Mouse (Mus musculus) lung, embryonic 14.5 days (tissue): ENCODE measurements around the gene Rgs9. TPM values are rescaled to one million over a fixed set of nuclear protein-coding genes. Genes with fewer than 3 reads are reported as not detected.
A peak's percentile ranks its signal among the peaks of the same experiment; 100 is the strongest.

Source experiments
- ATAC-seq: fragments of 200-750 bp; cut with Nextera tagmentation; 2 replicates; pipeline ENCODE4 v1.8.0; 2017; ENCODE audit warnings: mild to moderate bottlenecking, moderate TSS enrichment, moderate library complexity; ENCODE audit not compliant: insufficient read depth
- DNase-seq: peaks from one replicate; pipeline ENCODE4 v3.0.0-alpha.2; 2015
- H3K27ac ChIP-seq: fragments of 300-500 bp; sonication (generic); 2 replicates; pipeline ENCODE4 v1.5.1; 2014; ENCODE audit warnings: low read depth, mild to moderate bottlenecking, moderate library complexity
- H3K27me3 ChIP-seq: fragments of 300-500 bp; sonication (generic); 2 replicates; pipeline ENCODE4 v1.6.1; 2014; ENCODE audit warnings: low read length, control low read depth; ENCODE audit not compliant: insufficient read depth
- H3K36me3 ChIP-seq: fragments of 300-500 bp; sonication (generic); 2 replicates; pipeline ENCODE4 v1.6.1; 2014; ENCODE audit warnings: control low read depth; ENCODE audit not compliant: insufficient read depth
- H3K4me1 ChIP-seq: fragments of 300-500 bp; sonication (generic); 2 replicates; pipeline ENCODE4 v1.6.1; 2014; ENCODE audit warnings: antibody characterized with exemption, control low read depth; ENCODE audit not compliant: insufficient read depth
- H3K4me2 ChIP-seq: fragments of 300-500 bp; sonication (generic); 2 replicates; pipeline ENCODE4 v1.6.1; 2014; ENCODE audit warnings: mild to moderate bottlenecking
- H3K4me3 ChIP-seq: fragments of 300-500 bp; sonication (generic); 2 replicates; pipeline ENCODE4 v1.5.1; 2014; ENCODE audit warnings: low read depth, low read length
- H3K9ac ChIP-seq: fragments of 300-500 bp; sonication (generic); 2 replicates; pipeline ENCODE4 v1.6.1; 2014
- H3K9me3 ChIP-seq: fragments of 300-500 bp; sonication (generic); 2 replicates; pipeline ENCODE4 v1.6.1; 2016; ENCODE audit warnings: low read depth, low read length, control low read depth
- CTCF ChIP-seq: IDR thresholded peaks from 2 replicates; pipeline ENCODE4 v1.5.1; 2016; ENCODE audit warnings: antibody characterized with exemption, low read depth
- WGBS: fragments of 180-500 bp; shearing (Covaris S2); extraction: QIAGEN DNeasy Blood & Tissue Kit; methylation state at CpG from one replicate; pipeline ENCODE4 v1.1.7; 2014; 5-methylcytosine and 5-hydroxymethylcytosine counted together
- polyA plus RNA-seq: library from polyadenylated mRNA; unstranded; fragments of >200 nt; fragmentation: Nextera tagmentation; extraction: Ambion mirVana; gene quantifications from 2 replicates; pipeline ENCODE4 v1.2.1, GENCODE M21; 2014

Rgs9 gene
- polyA plus RNA-seq, 1 experiment from 2014 or later: 1.5 TPM

DNA sequence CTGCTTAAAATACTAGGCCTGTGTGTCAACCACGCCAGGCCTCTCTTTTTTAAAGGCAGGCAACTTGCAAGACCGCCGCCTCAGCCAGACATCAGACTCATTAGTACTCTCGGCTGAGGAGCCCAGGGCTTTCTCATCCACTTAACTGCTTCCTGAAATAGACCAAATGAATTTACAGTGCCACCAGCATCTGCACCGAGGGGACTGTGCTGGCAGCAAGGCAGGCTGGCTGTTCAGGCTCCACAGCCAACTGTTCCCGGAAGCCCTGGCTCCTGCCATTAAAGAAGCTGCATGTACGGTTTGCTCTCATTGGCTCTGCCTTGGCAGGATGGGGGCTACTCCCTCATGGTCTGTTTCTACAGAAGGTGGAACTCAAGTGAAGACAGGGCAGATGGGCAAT, 19.7 kb downstream of the Rgs9 start:
- ATAC-seq (no peak), DNase-seq (no peak)
- TF ChIP-seq CTCF: no peak
- H3K4me1 ChIP-seq: no peaks in the 10 kb centered on the region
- no peak overlapping the region for H3K4me2 ChIP-seq
- WGBS: 68% methylated on average over 7 of the region's 7 CpGs
- H3K27ac ChIP-seq: no peak overlapping the region
- no peak overlapping the region for H3K9ac ChIP-seq
- H3K4me3 ChIP-seq: no peak overlapping the region
- no peaks in the 10 kb centered on the region for H3K9me3 ChIP-seq
- no peaks in the 10 kb centered on the region for H3K36me3 ChIP-seq
- no peaks in the 10 kb centered on the region for H3K27me3 ChIP-seq

DNA sequence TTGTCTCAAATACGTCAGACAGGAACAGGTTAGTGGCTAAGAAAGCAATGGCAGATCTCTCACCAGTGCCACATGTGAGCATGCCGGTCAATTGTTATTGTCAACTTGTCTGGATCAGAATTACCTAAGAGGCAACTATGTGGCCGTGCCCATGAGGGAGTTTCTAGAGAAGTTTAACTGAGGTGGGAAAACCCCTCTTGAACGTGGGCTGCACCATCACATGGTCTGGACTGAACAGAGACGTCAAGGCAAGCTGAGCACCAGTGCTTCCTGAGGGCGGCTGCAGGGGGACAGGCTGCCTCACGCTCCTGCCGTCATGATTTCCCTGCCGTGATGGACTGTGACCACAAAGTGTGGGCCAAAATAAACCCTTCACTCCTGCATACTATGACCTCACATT, 26.5 kb downstream of the Rgs9 start:
- no peak overlapping the region for H3K4me2 ChIP-seq
- DNase-seq: no peak
- 81% methylated on average over 9 of the region's 9 CpGs for WGBS
- no peaks in the 10 kb centered on the region for H3K4me1 ChIP-seq
- no peaks in the 10 kb centered on the region for H3K9me3 ChIP-seq
- H3K27me3 ChIP-seq: no peaks in the 10 kb centered on the region
- no peak for ATAC-seq
- TF ChIP-seq CTCF: no peak
- H3K36me3 ChIP-seq: no peaks in the 10 kb centered on the region
- no peak overlapping the region for H3K4me3 ChIP-seq
- no peak overlapping the region for H3K9ac ChIP-seq
- no peak overlapping the region for H3K27ac ChIP-seq

DNA sequence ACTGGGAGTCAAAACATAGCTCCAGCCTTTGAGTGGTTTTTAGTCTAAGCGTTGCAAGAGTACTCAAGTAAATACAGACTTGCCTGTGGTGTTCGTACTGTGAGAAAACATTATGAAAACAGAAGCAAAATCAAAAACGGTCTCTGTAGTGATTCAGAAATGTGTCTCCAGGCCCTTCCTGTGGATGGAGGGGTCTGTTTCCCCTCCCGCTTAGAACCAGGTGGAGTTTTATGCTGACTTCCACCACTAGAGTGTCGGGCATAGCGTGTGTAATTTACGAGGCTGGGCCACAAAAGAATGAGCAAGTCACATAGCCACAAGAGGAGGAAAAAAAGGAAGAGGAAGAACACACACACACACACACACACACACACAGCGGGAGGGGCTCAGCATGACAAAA, 27.6 kb downstream of the Rgs9 start:
- no peak overlapping the region for H3K27ac ChIP-seq
- H3K4me1 ChIP-seq: no peaks in the 10 kb centered on the region
- DNase-seq: no peak
- no peak for TF ChIP-seq CTCF
- H3K4me2 ChIP-seq: no peak overlapping the region
- ATAC-seq: no peak
- no peaks in the 10 kb centered on the region for H3K9me3 ChIP-seq
- no peak overlapping the region for H3K4me3 ChIP-seq
- no peaks in the 10 kb centered on the region for H3K36me3 ChIP-seq
- WGBS: 67% methylated on average over 8 of the region's 8 CpGs
- no peak overlapping the region for H3K9ac ChIP-seq
- no peaks in the 10 kb centered on the region for H3K27me3 ChIP-seq

DNA sequence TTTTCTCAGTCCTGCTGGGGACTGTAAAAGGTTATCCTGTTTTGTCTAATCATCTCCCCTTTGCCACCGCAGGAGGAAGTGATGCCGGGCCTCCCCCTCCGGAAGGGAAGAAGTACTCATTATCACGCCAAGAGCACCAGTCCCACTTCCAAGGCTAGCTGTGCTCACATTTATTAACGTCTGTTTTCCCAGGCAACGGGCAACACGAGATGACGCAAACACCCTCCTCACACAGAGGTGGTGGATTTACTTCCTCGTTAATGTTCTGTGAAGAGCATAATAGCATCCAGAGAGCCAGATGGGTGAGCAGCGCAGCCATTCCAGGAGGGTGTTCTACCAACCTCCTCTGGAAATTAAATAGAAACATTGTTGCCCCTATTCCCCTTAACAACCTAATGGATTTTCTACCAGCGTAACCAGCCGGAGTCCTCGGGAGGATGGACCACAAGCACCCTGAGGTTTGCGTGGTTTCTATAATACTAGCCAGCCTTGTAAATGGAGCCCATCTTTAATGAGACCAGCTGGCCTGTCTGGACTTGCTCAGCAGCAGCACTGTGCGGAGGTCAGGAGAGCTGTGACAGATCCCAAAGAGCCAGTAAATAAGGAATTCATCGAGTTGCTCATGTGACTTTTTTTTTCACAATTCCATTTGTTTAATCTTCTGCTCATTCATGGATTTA, 28.1 kb downstream of the Rgs9 start:
- Histone ChIP-seq H3K9me3 (no peaks in the 10 kb centered on the region), H3K4me3 (no peak overlapping the region), H3K27me3 (no peaks in the 10 kb centered on the region), H3K9ac (no peak overlapping the region), H3K4me1 (no peaks in the 10 kb centered on the region), H3K4me2 (no peak overlapping the region), H3K27ac (peak overlapping the region; percentile 24; the same call in 1 of the 2 replicates), H3K36me3 (no peaks in the 10 kb centered on the region)
- no peak for TF ChIP-seq CTCF
- peak; percentile 19 for DNase-seq
- 65% methylated on average over 16 of the region's 16 CpGs for WGBS
- no peak for ATAC-seq

DNA sequence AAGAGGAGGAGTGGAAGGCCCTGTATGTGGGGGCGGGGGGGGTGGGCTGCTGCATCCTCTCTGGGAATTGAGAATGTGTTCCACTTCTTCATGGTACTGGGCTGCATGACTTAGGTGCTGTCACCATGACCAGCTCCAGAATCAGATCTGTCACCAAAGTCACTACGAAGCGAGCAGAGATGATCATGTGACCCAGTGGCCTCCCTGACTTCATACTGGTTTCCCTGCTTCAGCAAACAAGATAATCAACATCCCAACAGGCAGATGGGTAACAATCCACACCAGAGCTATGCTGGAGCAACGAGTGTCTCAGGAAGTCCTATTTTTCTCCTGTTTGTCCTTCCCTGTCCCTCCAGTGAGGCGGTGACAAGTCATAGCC, 28.7 kb downstream of the Rgs9 start:
- peak overlapping the region; percentile 24; the same call in 1 of the 2 replicates for H3K27ac ChIP-seq
- no peak overlapping the region for H3K9ac ChIP-seq
- H3K9me3 ChIP-seq: no peaks in the 10 kb centered on the region
- no peaks in the 10 kb centered on the region for H3K27me3 ChIP-seq
- no peak overlapping the region for H3K4me3 ChIP-seq
- DNase-seq: no peak
- ATAC-seq: no peak
- TF ChIP-seq CTCF: no peak
- 71% methylated on average over 5 of the region's 5 CpGs for WGBS
- H3K4me2 ChIP-seq: no peak overlapping the region
- H3K4me1 ChIP-seq: no peaks in the 10 kb centered on the region
- no peaks in the 10 kb centered on the region for H3K36me3 ChIP-seq

DNA sequence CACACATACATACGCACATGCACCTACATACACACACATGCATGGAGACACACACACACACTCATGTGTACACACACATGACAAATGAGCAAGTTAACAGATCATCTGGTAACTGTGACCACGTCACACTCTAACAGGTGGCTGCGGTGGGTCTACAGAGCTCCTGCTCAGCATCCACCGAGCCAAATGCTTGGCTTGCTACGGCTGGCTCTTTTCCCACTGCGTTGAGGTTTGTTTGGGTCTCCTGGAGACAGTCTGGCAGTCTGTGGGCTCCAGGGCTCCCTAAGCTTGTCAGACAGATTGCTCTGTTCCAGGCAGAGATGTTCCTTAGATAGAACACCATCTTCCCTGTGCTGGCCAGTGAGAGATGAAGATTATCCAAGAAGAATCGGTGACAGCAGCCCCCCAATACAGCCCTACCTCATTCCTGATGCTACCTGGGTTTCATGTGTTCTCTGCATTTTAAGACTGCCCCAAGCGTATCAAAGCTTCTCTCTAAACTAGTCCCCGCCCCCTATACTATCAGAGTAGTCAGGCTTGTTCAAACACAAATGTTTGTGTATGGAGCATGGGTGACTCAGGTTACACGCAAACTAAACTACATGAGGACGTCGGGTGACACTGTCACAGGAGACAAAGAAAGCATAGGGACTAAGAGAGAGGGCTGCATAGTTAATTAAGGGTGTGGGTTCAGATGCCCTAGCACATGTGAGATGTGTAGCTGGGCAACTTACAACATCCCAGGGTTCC, 31.6 kb downstream of the Rgs9 start:
- H3K9ac ChIP-seq: no peak overlapping the region
- no peak overlapping the region for H3K4me2 ChIP-seq
- DNase-seq (peak; percentile 28), ATAC-seq (no peak)
- no peak overlapping the region for H3K4me3 ChIP-seq
- no peaks in the 10 kb centered on the region for H3K4me1 ChIP-seq
- H3K27me3 ChIP-seq: no peaks in the 10 kb centered on the region
- WGBS: 56% methylated on average over 12 of the region's 12 CpGs
- H3K27ac ChIP-seq: no peak overlapping the region
- no peaks in the 10 kb centered on the region for H3K36me3 ChIP-seq
- no peaks in the 10 kb centered on the region for H3K9me3 ChIP-seq
- TF ChIP-seq CTCF: no peak

DNA sequence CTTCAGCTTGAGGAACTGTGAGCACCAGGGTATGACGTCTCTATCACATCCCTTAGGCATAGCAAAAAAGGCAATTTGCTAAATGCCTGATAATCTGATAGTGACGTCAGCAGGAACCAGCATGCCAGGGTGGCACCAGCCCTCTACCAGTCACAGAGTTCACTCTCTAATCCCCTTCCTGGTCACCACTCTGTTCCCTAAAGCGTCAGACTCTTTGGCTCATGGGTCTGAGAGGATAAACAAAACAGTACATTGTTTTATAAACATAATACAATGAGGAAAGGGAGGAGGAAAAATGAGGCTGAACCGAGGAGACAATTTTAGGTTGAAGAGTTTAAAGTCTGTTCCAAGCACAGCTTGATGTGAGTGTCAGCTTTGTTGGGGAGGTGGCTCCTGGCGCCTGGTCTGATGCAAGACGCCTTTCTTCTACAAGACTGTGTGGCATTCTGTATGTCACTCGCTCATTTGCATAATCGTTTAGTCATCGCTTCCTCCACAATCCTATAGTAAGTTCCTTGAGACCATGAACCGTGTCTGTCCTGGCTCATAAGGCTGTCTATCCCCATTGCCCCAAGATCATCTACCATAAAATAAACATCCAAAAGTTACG, 33.7 kb downstream of the Rgs9 start:
- no peaks in the 10 kb centered on the region for H3K9me3 ChIP-seq
- peak; percentile 52; the same call in 1 of the 2 replicates for ATAC-seq
- H3K36me3 ChIP-seq: no peaks in the 10 kb centered on the region
- DNase-seq: peak; percentile 22
- TF ChIP-seq CTCF: no peak
- no peak overlapping the region for H3K4me2 ChIP-seq
- no peaks in the 10 kb centered on the region for H3K4me1 ChIP-seq
- H3K9ac ChIP-seq: no peak overlapping the region
- WGBS: 62% methylated on average over 11 of the region's 11 CpGs
- no peaks in the 10 kb centered on the region for H3K27me3 ChIP-seq
- no peak overlapping the region for H3K27ac ChIP-seq
- H3K4me3 ChIP-seq: no peak overlapping the region
